Comparison of ENCODE assay signal across 16 mouse cellular contexts in the genomic region with DNA sequence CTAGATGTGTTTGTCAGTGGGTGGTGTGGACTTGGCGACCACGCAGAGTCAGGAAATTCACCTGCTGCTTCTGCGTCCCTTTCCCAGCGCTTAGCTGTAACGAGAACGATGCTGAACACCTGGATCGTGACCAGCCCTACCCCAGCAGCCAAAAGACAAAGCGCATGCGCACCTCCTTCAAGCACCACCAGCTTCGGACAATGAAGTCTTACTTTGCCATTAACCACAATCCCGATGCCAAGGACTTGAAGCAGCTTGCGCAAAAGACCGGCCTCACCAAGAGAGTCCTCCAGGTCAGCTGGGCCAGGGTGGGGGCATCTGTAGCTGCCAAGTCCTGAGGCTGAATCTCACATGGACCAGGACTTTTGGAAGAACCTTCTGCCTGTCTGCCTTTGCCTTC. TPM values are rescaled to one million over a fixed set of nuclear protein-coding genes. Genes with fewer than 3 reads are reported as not detected.
DNase-seq lines count a peak whose midpoint lies in the region; ATAC-seq and TF ChIP-seq lines count a peak whose summit lies in the region.
"Had no signal": no experiment of that assay in that cellular context is flagged by ENCODE, and none has a peak within 500 bp of the region (broad histone marks: within the 10 kb centered on the region; RNA-seq: fewer than 3 reads in every experiment).

No protein-coding gene starts in this region.

- 2% methylated on average over 13 of the region's 13 CpGs for WGBS in kidney, embryonic 16.5 days
- WGBS in forebrain, postnatal 0 days: 18% methylated on average over 13 of the region's 13 CpGs

- H3K27me3 ChIP-seq in kidney, embryonic 16.5 days (ENCODE audit: insufficient read depth, low read length): peaks cover 99% of the 10 kb centered on the region
- no peaks in the 10 kb centered on the region for H3K27me3 ChIP-seq in forebrain, postnatal 0 days (ENCODE audit: insufficient read depth, low read length)

- H3K4me3 ChIP-seq in kidney, embryonic 16.5 days (ENCODE audit: low read length): no peak overlapping the region
- 0 out of 2 replicates have a peak overlapping the region, but pooled peaks have one; percentile 16 for H3K4me3 ChIP-seq in forebrain, postnatal 0 days (ENCODE audit: low read depth, low read length)
- H3K4me3 ChIP-seq: embryonic facial prominence, embryonic 12.5 days had no signal

- H3K9ac ChIP-seq in kidney, embryonic 16.5 days (replicated peaks; ENCODE audit: low read length): no peak overlapping the region
- H3K9ac ChIP-seq in forebrain, postnatal 0 days: no peak overlapping the region; the same call in 1 of the 2 replicates
- H3K9ac ChIP-seq: embryonic facial prominence, embryonic 12.5 days; liver, embryonic 14.5 days had no signal

- H3K4me1 ChIP-seq in kidney, embryonic 16.5 days (ENCODE audit: insufficient read depth, low read length): peaks cover 6% of the 10 kb centered on the region
- 0 out of 2 replicates have a peak, but pooled peaks cover 6% of the 10 kb centered on the region for H3K4me1 ChIP-seq in forebrain, postnatal 0 days (ENCODE audit: insufficient read depth)

- DNase-seq in kidney, adult 18-20 months: peak; percentile 11
- peak; percentile 37 for DNase-seq in retina, embryonic 14.5 days (ENCODE audit: low spot score)
- DNase-seq in retina, postnatal 1 day: no peak
- DNase-seq in forebrain, postnatal 0 days: peak; percentile 58
- no peak for DNase-seq in spleen, postnatal 10 days (ENCODE audit: low spot score in 2 of 2)
- no peak for DNase-seq in left cerebral cortex, postnatal 10 days (ENCODE audit: extremely low spot score in 1 of 2, low spot score in 2 of 2)
- DNase-seq in gastrocnemius, postnatal 14 days: no peak
- DNase-seq: B cell, adult 2 months; cerebellum, adult 2 months; kidney, postnatal 36 days; thymus, adult 18-20 months had no signal

- H3K36me3 ChIP-seq in kidney, embryonic 16.5 days (ENCODE audit: insufficient read depth, low read length): no peaks in the 10 kb centered on the region
- no peaks in the 10 kb centered on the region for H3K36me3 ChIP-seq in forebrain, postnatal 0 days (ENCODE audit: insufficient read depth)
- H3K36me3 ChIP-seq: embryonic facial prominence, embryonic 12.5 days had no signal

- no peaks in the 10 kb centered on the region for H3K9me3 ChIP-seq in kidney, embryonic 16.5 days (ENCODE audit: low read length)
- H3K9me3 ChIP-seq in forebrain, postnatal 0 days (ENCODE audit: low read length): no peaks in the 10 kb centered on the region
- H3K9me3 ChIP-seq: embryonic facial prominence, embryonic 12.5 days had no signal

- no peak overlapping the region for H3K4me2 ChIP-seq in kidney, embryonic 16.5 days (replicated peaks; ENCODE audit: low read depth, low read length)
- peak overlapping the region; percentile 78 for H3K4me2 ChIP-seq in forebrain, postnatal 0 days (ENCODE audit: low read depth)
- H3K4me2 ChIP-seq: embryonic facial prominence, embryonic 12.5 days had no signal

- no peak for ATAC-seq in kidney, embryonic 16.5 days (ENCODE audit: low FRiP score, low TSS enrichment)
- ATAC-seq in forebrain, postnatal 0 days: no peak

- intact Hi-C loops in left cerebral cortex, postnatal 10 days (cut with DNase I): loop anchor here (10.0 kb wide), 1 partner anchor 545 kb away; no protein-coding TSS in a partner anchor
- intact Hi-C loops in gastrocnemius, postnatal 14 days (cut with DNase I; ENCODE audit: low total_unique reads): no loop called here

- TF ChIP-seq CTCF in forebrain, postnatal 0 days (IDR thresholded peaks at IDR 0.05; ENCODE audit: low read depth): no peak

- no peak overlapping the region for H3K27ac ChIP-seq in kidney, embryonic 16.5 days (ENCODE audit: low read length)
- H3K27ac ChIP-seq in forebrain, postnatal 0 days (ENCODE audit: low read depth, low read length): peak overlapping the region; percentile 21; the same call in 1 of the 2 replicates
- H3K27ac ChIP-seq: embryonic facial prominence, embryonic 12.5 days; liver, embryonic 14.5 days had no signal

RNA-seq across cellular contexts. Expression of a gene that starts 20.7 kb away (rescaled TPM):
- 0.16 TPM in 1 of 2 replicates, not detected in the other for polyA plus RNA-seq in kidney, embryonic 16.5 days (2015; fragmentation: Nextera tagmentation; extraction: Ambion mirVana)
- 82.8 and 87.6 TPM in 2 replicates for total RNA-seq in forebrain, postnatal 0 days (2014; rRNA removed)
- polyA plus RNA-seq in forebrain, postnatal 0 days (2015; fragmentation: Nextera tagmentation; extraction: Ambion mirVana): 43.5 and 45.9 TPM in 2 replicates
- 10 to 100 TPM; 76.1 to 77.7 TPM for total RNA-seq in left cerebral cortex, postnatal 10 days (2021)
- under 1 TPM; 0.23 to 0.29 TPM for total RNA-seq in gastrocnemius, postnatal 14 days (2021)
- polyA plus RNA-seq: heart, postnatal 0 days; intestine, embryonic 14.5 days had no signal

Comparison
In these comparisons a context has a peak if more than half of its experiments do, and no peak if none do; other contexts are left out.
1. DNase-seq: peak in kidney, adult 18-20 months (single experiment), retina, embryonic 14.5 days (single experiment) and forebrain, postnatal 0 days (single experiment); none in retina, postnatal 1 day (single experiment), spleen, postnatal 10 days (0 of 2), left cerebral cortex, postnatal 10 days (0 of 2) and gastrocnemius, postnatal 14 days (single experiment).
2. RNA of a gene that starts 20.7 kb away (total RNA-seq): 82.8 to 87.6 TPM in forebrain, postnatal 0 days and 76.1 to 77.7 TPM in left cerebral cortex, postnatal 10 days; 0.23 to 0.29 TPM in gastrocnemius, postnatal 14 days; every median in the first group is over 10 times any median in the second.